ENCODE assay signal across 8 mouse cellular contexts in genomic region chr13:63240835-63241234, GRCm38 (mm10).
A peak's percentile ranks its signal among the peaks of the same experiment; 100 is the strongest.
DNase-seq lines count a peak whose midpoint lies in the region; ATAC-seq and TF ChIP-seq lines count a peak whose summit lies in the region.

No protein-coding gene starts in this region.

- H3K36me3 ChIP-seq in G1E (replicated peaks) (peaks cover 42% of the 10 kb centered on the region), myocyte (ENCODE audit: control insufficient read depth, insufficient read depth) (peaks cover 7% of the 10 kb centered on the region)
- no peaks in the 10 kb centered on the region for H3K36me3 ChIP-seq in forebrain, embryonic 14.5 days (ENCODE audit: control insufficient read depth, insufficient read depth, low read length)
- peaks cover 25% of the 10 kb centered on the region; the same call in 1 of the 2 replicates for H3K36me3 ChIP-seq in limb, embryonic 10.5 days

- TF ChIP-seq POLR2A in myocyte (IDR thresholded peaks at IDR 0.05; ENCODE audit: insufficient read length, low read depth): peak; percentile 57

- TF ChIP-seq CTCF in G1E (IDR thresholded peaks at IDR 0.05; ENCODE audit: low read depth, low read length): no peak

- intact Hi-C loops in heart, postnatal 25 days (cut with DNase I): loop anchor here (2.0 to 5.0 kb wide), 3 partner anchors 34 to 194 kb away; no protein-coding TSS in a partner anchor

- H3K9me3 ChIP-seq in G1E (replicated peaks): no peaks in the 10 kb centered on the region
- H3K9me3 ChIP-seq in forebrain, embryonic 14.5 days (replicated peaks; ENCODE audit: control insufficient read depth, low read length): no peaks in the 10 kb centered on the region
- H3K9me3 ChIP-seq in limb, embryonic 10.5 days (replicated peaks): no peaks in the 10 kb centered on the region

- H3ac ChIP-seq in myocyte (ENCODE audit: control insufficient read depth, insufficient read length): peak overlapping the region; percentile 81

- no peak overlapping the region for H3K27ac ChIP-seq in forebrain, embryonic 14.5 days (ENCODE audit: low read depth, low read length)
- H3K27ac ChIP-seq in limb, embryonic 10.5 days: peak overlapping the region; percentile 93

- H3K27me3 ChIP-seq in G1E (ENCODE audit: insufficient read depth, low read length) (no peaks in the 10 kb centered on the region), myocyte (ENCODE audit: control insufficient read depth, insufficient read depth, insufficient read length) (no peaks in the 10 kb centered on the region)
- no peaks in the 10 kb centered on the region for H3K27me3 ChIP-seq in forebrain, embryonic 14.5 days (replicated peaks; ENCODE audit: control insufficient read depth, insufficient read depth, low read length)
- H3K27me3 ChIP-seq in limb, embryonic 10.5 days (ENCODE audit: low read depth, poor library complexity, severe bottlenecking): no peaks in the 10 kb centered on the region

- H3K9ac ChIP-seq in forebrain, embryonic 14.5 days (ENCODE audit: low read length): peak overlapping the region; percentile 13; the same call in 1 of the 2 replicates

- H3K4me1 ChIP-seq in G1E (ENCODE audit: insufficient read depth, low read depth, low read length): peaks cover 33% of the 10 kb centered on the region
- H3K4me1 ChIP-seq in forebrain, embryonic 14.5 days (ENCODE audit: control insufficient read depth, insufficient read depth, low read length): peaks cover 22% of the 10 kb centered on the region; the same call in 1 of the 2 replicates
- H3K4me1 ChIP-seq in limb, embryonic 10.5 days: peaks cover 77% of the 10 kb centered on the region

- H3K4me3 ChIP-seq in G1E (ENCODE audit: low read depth, low read length) (peak overlapping the region; percentile 89), myocyte (peak overlapping the region; percentile 86)
- peak overlapping the region; percentile 67; the same call in 1 of the 2 replicates for H3K4me3 ChIP-seq in forebrain, embryonic 14.5 days (ENCODE audit: low read depth, low read length)
- peak overlapping the region; percentile 63 for H3K4me3 ChIP-seq in limb, embryonic 10.5 days

- WGBS in forebrain, embryonic 14.5 days: 45% methylated on average over 5 of the region's 5 CpGs
- WGBS in limb, embryonic 10.5 days: 39% methylated on average over 5 of the region's 5 CpGs

- peak; percentile 94 for DNase-seq in heart, adult 11 months
- no peak for DNase-seq in heart, postnatal 25 days (ENCODE audit: low spot score)
- no peak for DNase-seq in G1E (ENCODE audit: low spot score)
- DNase-seq in forebrain, embryonic 14.5 days (ENCODE audit: low spot score): no peak
- DNase-seq in limb, embryonic 10.5 days (ENCODE audit: low spot score): no peak
- no peak for DNase-seq in spleen, postnatal 14 days (ENCODE audit: low spot score in 2 of 2)
- no peak for DNase-seq in thymus, postnatal 10 days (ENCODE audit: low spot score in 2 of 2)

- H3K4me2 ChIP-seq in forebrain, embryonic 14.5 days (ENCODE audit: low read length): peak overlapping the region; percentile 90
- H3K4me2 ChIP-seq in myocyte (ENCODE audit: low read depth): peak overlapping the region; percentile 99

- H3K79me2 ChIP-seq in myocyte (ENCODE audit: control insufficient read depth, insufficient read depth): peaks cover 58% of the 10 kb centered on the region

- no peak for ATAC-seq in G1E (ENCODE audit: extremely low read depth, insufficient number of reproducible peaks, low FRiP score, poor library complexity, severe bottlenecking)
- no peak for ATAC-seq in forebrain, embryonic 14.5 days

TF ChIP-seq in myocyte, 11 proteins besides CTCF, POLR2A, EP300 and RAD21:
- TF ChIP-seq MYOD1 (IDR thresholded peaks at IDR 0.05; ENCODE audit: control insufficient read depth in 1 of 3, insufficient read length in 2 of 3, low read depth in 2 of 3) (no peak), SRF (IDR thresholded peaks at IDR 0.05; ENCODE audit: control insufficient read depth, insufficient read length, low read depth) (peak; percentile 40), POLR2AphosphoS2 (IDR thresholded peaks at IDR 0.05; ENCODE audit: insufficient read length, low read depth) (peak; percentile 59), USF1 (IDR thresholded peaks at IDR 0.05; ENCODE audit: low read depth) (no peak), CEBPB (IDR thresholded peaks at IDR 0.05; ENCODE audit: insufficient read depth, poor library complexity, severe bottlenecking) (no peak), MYOG (IDR thresholded peaks at IDR 0.05; ENCODE audit: control insufficient read depth in 1 of 3, insufficient read depth in 1 of 3, insufficient read length in 2 of 3, low read depth in 2 of 3) (no peak), TCF12 (IDR thresholded peaks at IDR 0.05; ENCODE audit: insufficient read depth, poor library complexity, severe bottlenecking) (no peak), MAX (IDR thresholded peaks at IDR 0.05; ENCODE audit: low read depth) (no peak), REST (IDR thresholded peaks at IDR 0.05; ENCODE audit: insufficient read depth, insufficient read length) (no peak), TCF3 (IDR thresholded peaks at IDR 0.05; ENCODE audit: insufficient read length, low read depth) (no peak), E2F4 (IDR thresholded peaks at IDR 0.05; ENCODE audit: insufficient read depth) (no peak)
